Mouse (Mus musculus) adrenal gland, postnatal 4 days (tissue): ENCODE data around the gene Pgd. TPM values are rescaled to one million over a fixed set of nuclear protein-coding genes. Genes with fewer than 3 reads are reported as not detected.
"Not testable (repeated sequence)": the region's sequence is repeated elsewhere in the genome, so short reads cannot be mapped to it uniquely, and the experiment has no call there.

Experiments
- DNase-seq, 2 experiments: peaks; one replicate each; pipeline ENCODE4 v3.0.0; 2021 to 2022; ENCODE audit warnings: low spot score in 2 of 2, mixed read lengths in 2 of 2
- total RNA-seq, 2 experiments: library from RNA; stranded (reverse); gene quantifications; 2 replicates each; pipeline ENCODE4 v1.2.3; 2021

Pgd gene
- total RNA-seq, 2 experiments from 2014 or later: 191 to 193 TPM

DNA sequence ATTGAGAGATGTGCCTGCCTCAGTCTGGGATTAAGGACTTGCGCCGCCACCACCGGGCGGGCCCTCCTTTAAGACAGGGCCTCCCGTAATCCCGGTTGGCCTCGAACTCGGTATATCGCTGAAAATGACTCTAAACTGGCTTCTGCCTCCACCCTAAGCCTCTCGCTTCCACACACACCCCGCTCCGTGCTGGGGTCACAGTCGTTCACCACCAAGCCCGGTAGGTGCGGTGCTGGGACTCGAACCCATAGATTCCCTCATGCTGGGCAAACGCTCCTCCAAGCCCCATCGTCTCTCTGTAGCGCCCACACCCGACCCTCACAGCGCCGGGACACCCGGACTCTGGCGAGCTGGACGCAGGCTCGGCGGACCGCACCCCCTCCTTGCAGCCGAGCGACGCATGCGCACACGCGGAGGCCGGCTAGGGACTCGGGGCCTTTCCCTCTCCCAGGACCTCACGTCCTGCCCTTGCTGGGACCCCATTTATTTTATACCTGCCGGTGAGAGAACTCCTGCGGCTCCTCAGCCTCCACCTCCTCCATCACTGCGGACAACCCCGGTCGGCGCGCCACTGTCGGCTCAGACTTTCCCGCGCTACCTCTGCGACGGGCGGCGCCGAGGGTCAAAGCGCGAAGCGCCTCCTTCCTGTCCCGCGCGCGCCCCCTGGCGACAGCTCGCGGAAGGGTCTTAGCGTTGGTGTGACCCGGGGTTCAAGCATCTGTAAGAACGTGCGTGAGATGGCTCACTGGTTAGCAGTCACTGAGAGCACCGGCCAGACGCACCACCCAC, 29.4 kb downstream of the Pgd start, which contains the start of gene Cenps:
Gene Cenps, minus strand, starts transcription at position 648 of the 789 bp plus-strand sequence.
- DNase-seq: peak; percentile 81 to 92

GRCm38 (mm10) chr4:149136116-149136850, 30.3 kb downstream of the Pgd start:
- DNase-seq: no peak

DNA sequence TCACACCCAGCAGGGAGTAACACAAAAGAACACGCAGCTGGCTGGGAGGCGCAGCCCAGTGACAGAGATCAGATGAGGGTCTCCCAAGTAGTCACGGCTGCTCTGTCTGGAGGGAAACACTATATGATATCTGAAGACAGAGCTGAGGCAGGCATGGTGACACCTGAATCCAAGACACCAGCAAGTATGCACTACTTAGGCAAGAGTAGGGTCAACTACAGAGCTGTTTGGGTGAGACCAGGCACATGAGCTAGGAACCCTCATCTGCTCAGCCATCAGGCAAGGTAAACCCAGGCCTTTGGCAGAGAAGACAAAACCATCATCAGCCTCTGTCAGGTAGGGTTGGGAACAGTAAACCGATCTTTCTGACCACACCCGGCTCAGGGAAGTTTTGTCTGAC, 33.2 kb downstream of the Pgd start:
- no peak for DNase-seq

GRCm38 (mm10) chr4:149131789-149132565, 34.6 kb downstream of the Pgd start:
- no peak for DNase-seq

GRCm38 (mm10) chr4:149131021-149131752, 35.4 kb downstream of the Pgd start:
- DNase-seq: no peak

- DNase-seq: no peak
These were observed 38.1 kb downstream of the Pgd start for GRCm38 (mm10) chr4:149128467-149128866.

- no peak for DNase-seq
These were observed 39.9 kb downstream of the Pgd start, which contains the start of gene Cort for GRCm38 (mm10) chr4:149126663-149127062. Gene Cort, minus strand, starts transcription at chr4:149126763.

GRCm38 (mm10) chr4:149126115-149126509, 40.5 kb downstream of the Pgd start:
- no peak for DNase-seq

DNA sequence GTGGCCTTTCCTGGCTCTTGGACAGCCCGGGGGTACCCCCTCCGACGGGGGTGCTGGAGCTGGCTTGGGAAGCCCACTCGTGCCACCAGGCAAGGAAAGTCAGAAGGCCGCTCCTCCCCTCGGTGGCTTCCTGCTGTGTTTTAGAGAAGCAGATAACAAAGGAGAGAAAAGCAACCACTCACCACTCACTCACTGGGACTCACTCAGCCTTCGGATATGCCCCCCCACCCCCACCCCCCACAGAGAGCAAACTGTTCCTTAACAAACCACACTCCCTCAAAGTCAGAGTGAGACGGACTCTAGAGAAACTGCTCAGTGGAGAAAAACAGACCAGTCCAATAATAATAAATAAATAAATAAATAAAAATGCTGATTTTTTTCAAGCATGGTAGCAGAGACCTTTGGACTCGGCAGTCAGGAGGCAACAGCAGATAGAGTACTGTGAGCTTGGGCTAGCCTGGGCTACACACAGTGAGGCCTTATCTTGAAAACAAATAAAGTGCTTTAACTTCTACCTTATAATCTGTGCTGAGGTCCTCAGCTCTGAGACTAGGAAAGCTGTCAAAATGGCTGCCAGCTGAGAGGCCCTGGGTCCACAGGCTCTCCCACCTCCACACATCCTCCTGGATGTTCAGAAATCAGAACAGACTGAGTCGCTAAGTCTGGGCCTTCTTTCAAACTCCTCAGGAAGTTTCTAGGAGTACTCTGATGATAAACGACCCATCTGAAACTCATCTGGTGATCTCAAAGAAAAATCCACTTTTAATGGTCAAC, 41.0 kb downstream of the Pgd start:
- no peak for DNase-seq

GRCm38 (mm10) chr4:149123432-149123831, 43.1 kb downstream of the Pgd start:
- no peak for DNase-seq

DNA sequence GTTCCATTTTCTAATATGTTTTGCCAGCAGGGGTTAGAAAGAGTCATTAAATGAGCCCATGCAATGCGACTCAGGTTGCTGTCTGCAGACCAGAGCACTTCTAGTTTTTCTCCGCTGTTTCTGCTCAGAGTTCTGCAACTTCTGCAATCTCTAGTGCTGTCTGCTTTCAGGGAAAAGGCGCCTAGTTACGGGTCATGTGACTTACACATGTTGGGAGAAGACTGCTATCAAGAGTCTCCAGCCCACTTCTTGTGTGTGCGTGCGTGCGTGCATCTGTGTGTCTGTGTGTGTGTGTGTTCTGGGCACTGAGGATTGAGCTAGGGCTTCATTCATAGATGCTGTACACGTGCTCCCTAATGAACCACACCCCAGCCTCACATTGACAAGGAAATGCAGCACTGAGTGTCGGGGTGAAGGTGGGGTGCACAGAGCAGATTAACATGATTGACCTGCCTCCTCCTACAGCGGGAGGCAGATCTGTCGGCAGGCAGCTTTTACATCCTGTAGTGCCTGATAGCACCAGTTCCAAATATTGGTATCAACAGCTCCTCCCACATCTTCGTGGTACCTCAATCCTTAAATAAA, 46.5 kb downstream of the Pgd start:
- DNase-seq: not testable (repeated sequence)

DNA sequence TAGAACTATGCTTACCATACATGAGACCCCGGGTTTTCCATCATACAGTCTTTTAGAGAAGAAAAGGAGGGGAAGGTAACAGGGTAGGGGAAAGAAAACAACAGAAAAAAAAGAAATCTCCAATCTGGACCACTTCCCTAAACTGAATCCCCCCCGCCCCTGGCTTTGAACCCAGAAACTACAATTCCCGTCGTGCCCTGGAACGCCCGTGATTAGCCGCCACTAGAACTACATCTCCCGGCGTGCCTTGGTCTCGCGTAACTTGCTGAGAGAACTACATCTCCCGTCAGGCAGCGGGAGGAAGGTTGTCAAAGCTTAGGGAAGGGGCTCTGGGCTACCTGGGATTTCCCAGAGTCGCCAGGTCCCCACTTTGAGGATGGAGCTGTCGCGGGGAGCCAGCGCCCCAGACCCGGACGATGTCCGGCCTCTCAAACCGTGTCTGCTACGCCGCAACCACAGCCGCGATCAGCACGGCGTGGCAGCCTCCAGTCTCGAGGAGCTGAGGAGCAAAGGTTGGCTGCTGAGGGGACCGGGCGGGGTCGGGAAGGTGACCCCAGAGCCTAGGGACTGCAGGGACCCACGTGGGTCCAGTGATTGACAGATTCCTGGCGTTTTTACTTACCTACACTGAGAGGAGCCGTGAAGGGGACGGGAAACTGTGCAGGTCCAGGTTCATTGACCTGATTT, 62.6 kb downstream of the Pgd start, which contains the start of gene Dffa:
Gene Dffa, plus strand, starts transcription at position 272 of the 687 bp plus-strand sequence.
- peak; percentile 62 to 78 for DNase-seq

GRCm38 (mm10) chr4:149101456-149101855, 65.1 kb downstream of the Pgd start:
- DNase-seq: no peak

- not testable (repeated sequence) for DNase-seq
These were observed 66.1 kb downstream of the Pgd start for GRCm38 (mm10) chr4:149100449-149100848.

Other genes with a start within 250 kb of the Pgd start
- 10 to 100 TPM; 63.0 to 67.3 TPM for gene Pex14, start 66.9 kb downstream of the Pgd start, total RNA-seq
- 10 to 100 TPM; 24.4 to 24.9 TPM for gene Dffa, start 62.6 kb downstream of the Pgd start, total RNA-seq
- gene Cort, start 40.0 kb downstream of the Pgd start, total RNA-seq: 1 to 10 TPM; 2.4 to 3.1 TPM
- gene Cenps, start 29.1 kb downstream of the Pgd start, total RNA-seq: 10 to 100 TPM; 17.1 to 19.3 TPM
- gene Kif1b, start 140.9 kb upstream of the Pgd start, total RNA-seq: 100 to 1,000 TPM; 118 to 124 TPM